Mouse (Mus musculus): Measurements from ENCODE around the gene 2210408I21Rik.

GRCm38 (mm10) chr13:77278659-77279413 lies 143.5 kb downstream of the 2210408I21Rik start:
- TF ChIP-seq POLR2A (IDR thresholded peaks at IDR 0.05; ENCODE audit: low read depth, low read length) (no peak), CTCF (conservative IDR thresholded peaks at IDR 0.05; ENCODE audit: insufficient read depth, insufficient read length, low read depth, low read length) (no peak)
